Mouse (Mus musculus): ENCODE measurements around the gene Hsd11b2. TPM values are rescaled to one million over a fixed set of nuclear protein-coding genes. Genes with fewer than 3 reads are reported as not detected.
A peak's percentile ranks its signal among the peaks of the same experiment; 100 is the strongest.

The Hsd11b2 gene
- total and polyA plus RNA-seq, 3 experiments = not detected

GRCm38 (mm10) chr8:105517346-105517745 lies 1.2 kb upstream of the Hsd11b2 start:
- no peaks in the 10 kb centered on the region for H3K9me3 ChIP-seq (replicated peaks)
- peaks cover 17% of the 10 kb centered on the region for H3K36me3 ChIP-seq (replicated peaks)
- DNase-seq (ENCODE audit: low spot score) = no peak
- peaks cover 31% of the 10 kb centered on the region for H3K4me1 ChIP-seq (ENCODE audit: insufficient read depth, low read depth, low read length)
- ATAC-seq (ENCODE audit: extremely low read depth, insufficient number of reproducible peaks, low FRiP score, poor library complexity, severe bottlenecking) = no peak
- TF ChIP-seq POLR2AphosphoS5 (IDR thresholded peaks at IDR 0.05; ENCODE audit: insufficient replicate concordance, low read depth, low read length) (no peak), GATA1 (IDR thresholded peaks at IDR 0.05; ENCODE audit: borderline replicate concordance, low read length) (no peak), CTCF (IDR thresholded peaks at IDR 0.05; ENCODE audit: low read depth, low read length) (no peak), TAL1 (conservative IDR thresholded peaks at IDR 0.05; ENCODE audit: low read depth, low read length) (no peak), GATA2 (IDR thresholded peaks at IDR 0.05; ENCODE audit: borderline replicate concordance, low read depth, low read length) (no peak)
- H3K27me3 ChIP-seq (ENCODE audit: insufficient read depth, low read length) = peaks cover 51% of the 10 kb centered on the region
- no peak overlapping the region for H3K4me3 ChIP-seq (ENCODE audit: low read depth, low read length)

- Histone ChIP-seq H3K9me3 (replicated peaks) (no peaks in the 10 kb centered on the region), H3K4me3 (ENCODE audit: low read depth, low read length) (no peak overlapping the region), H3K36me3 (replicated peaks) (peaks cover 40% of the 10 kb centered on the region), H3K4me1 (ENCODE audit: insufficient read depth, low read depth, low read length) (peaks cover 30% of the 10 kb centered on the region), H3K27me3 (ENCODE audit: insufficient read depth, low read length) (peaks cover 46% of the 10 kb centered on the region)
- ATAC-seq (ENCODE audit: extremely low read depth, insufficient number of reproducible peaks, low FRiP score, poor library complexity, severe bottlenecking) (no peak), DNase-seq (ENCODE audit: low spot score) (no peak)
- TF ChIP-seq CTCF (IDR thresholded peaks at IDR 0.05; ENCODE audit: low read depth, low read length) (no peak), GATA2 (IDR thresholded peaks at IDR 0.05; ENCODE audit: borderline replicate concordance, low read depth, low read length) (no peak), GATA1 (IDR thresholded peaks at IDR 0.05; ENCODE audit: borderline replicate concordance, low read length) (no peak), POLR2AphosphoS5 (IDR thresholded peaks at IDR 0.05; ENCODE audit: insufficient replicate concordance, low read depth, low read length) (no peak), TAL1 (conservative IDR thresholded peaks at IDR 0.05; ENCODE audit: low read depth, low read length) (no peak)
Observed at GRCm38 (mm10) chr8:105519591-105519990, 1.0 kb downstream of the Hsd11b2 start.

- DNase-seq (ENCODE audit: low spot score) = no peak
- peaks cover 49% of the 10 kb centered on the region for H3K36me3 ChIP-seq (replicated peaks)
- H3K27me3 ChIP-seq (ENCODE audit: insufficient read depth, low read length) = peaks cover 38% of the 10 kb centered on the region
- H3K4me3 ChIP-seq (ENCODE audit: low read depth, low read length) = no peak overlapping the region
- TF ChIP-seq CTCF (IDR thresholded peaks at IDR 0.05; ENCODE audit: low read depth, low read length) (no peak), GATA2 (IDR thresholded peaks at IDR 0.05; ENCODE audit: borderline replicate concordance, low read depth, low read length) (no peak), TAL1 (conservative IDR thresholded peaks at IDR 0.05; ENCODE audit: low read depth, low read length) (no peak), GATA1 (IDR thresholded peaks at IDR 0.05; ENCODE audit: borderline replicate concordance, low read length) (no peak), POLR2AphosphoS5 (IDR thresholded peaks at IDR 0.05; ENCODE audit: insufficient replicate concordance, low read depth, low read length) (no peak)
- H3K4me1 ChIP-seq (ENCODE audit: insufficient read depth, low read depth, low read length) = peaks cover 30% of the 10 kb centered on the region
- no peaks in the 10 kb centered on the region for H3K9me3 ChIP-seq (replicated peaks)
- ATAC-seq (ENCODE audit: extremely low read depth, insufficient number of reproducible peaks, low FRiP score, poor library complexity, severe bottlenecking) = no peak
Observed at GRCm38 (mm10) chr8:105520521-105520920, 2.0 kb downstream of the Hsd11b2 start.

GRCm38 (mm10) chr8:105521061-105521460 lies 2.5 kb downstream of the Hsd11b2 start:
- Histone ChIP-seq H3K4me1 (ENCODE audit: insufficient read depth, low read depth, low read length) (peaks cover 26% of the 10 kb centered on the region), H3K9me3 (replicated peaks) (no peaks in the 10 kb centered on the region), H3K27me3 (ENCODE audit: insufficient read depth, low read length) (peaks cover 36% of the 10 kb centered on the region), H3K4me3 (ENCODE audit: low read depth, low read length) (no peak overlapping the region), H3K36me3 (replicated peaks) (peaks cover 54% of the 10 kb centered on the region)
- DNase-seq (ENCODE audit: low spot score) = no peak
- ATAC-seq (ENCODE audit: extremely low read depth, insufficient number of reproducible peaks, low FRiP score, poor library complexity, severe bottlenecking) = 0 out of 2 replicates have a peak, but pooled peaks have one; percentile 22
- TF ChIP-seq TAL1 (conservative IDR thresholded peaks at IDR 0.05; ENCODE audit: low read depth, low read length) (no peak), POLR2AphosphoS5 (IDR thresholded peaks at IDR 0.05; ENCODE audit: insufficient replicate concordance, low read depth, low read length) (no peak), GATA2 (IDR thresholded peaks at IDR 0.05; ENCODE audit: borderline replicate concordance, low read depth, low read length) (no peak), GATA1 (IDR thresholded peaks at IDR 0.05; ENCODE audit: borderline replicate concordance, low read length) (no peak)

GRCm38 (mm10) chr8:105521995-105522769 lies 3.6 kb downstream of the Hsd11b2 start:
- no peaks in the 10 kb centered on the region for H3K9me3 ChIP-seq (replicated peaks)
- H3K36me3 ChIP-seq (replicated peaks) = peaks cover 65% of the 10 kb centered on the region
- peaks cover 23% of the 10 kb centered on the region for H3K4me1 ChIP-seq (ENCODE audit: insufficient read depth, low read depth, low read length)
- DNase-seq (ENCODE audit: low spot score) (no peak), ATAC-seq (ENCODE audit: extremely low read depth, insufficient number of reproducible peaks, low FRiP score, poor library complexity, severe bottlenecking) (no peak)
- TF ChIP-seq POLR2AphosphoS5 (IDR thresholded peaks at IDR 0.05; ENCODE audit: insufficient replicate concordance, low read depth, low read length) = no peak; the same call in 1 of the 2 replicates
- TF ChIP-seq GATA2 (IDR thresholded peaks at IDR 0.05; ENCODE audit: borderline replicate concordance, low read depth, low read length) = no peak
- no peak for TF ChIP-seq CTCF (IDR thresholded peaks at IDR 0.05; ENCODE audit: low read depth, low read length)
- no peak for TF ChIP-seq GATA1 (IDR thresholded peaks at IDR 0.05; ENCODE audit: borderline replicate concordance, low read length)
- TF ChIP-seq TAL1 (conservative IDR thresholded peaks at IDR 0.05; ENCODE audit: low read depth, low read length) = no peak
- H3K4me3 ChIP-seq (ENCODE audit: low read depth, low read length) = no peak overlapping the region
- H3K27me3 ChIP-seq (ENCODE audit: insufficient read depth, low read length) = peaks cover 27% of the 10 kb centered on the region

- no peak for ATAC-seq (ENCODE audit: extremely low read depth, insufficient number of reproducible peaks, low FRiP score, poor library complexity, severe bottlenecking)
- Histone ChIP-seq H3K27me3 (ENCODE audit: insufficient read depth, low read length) (peaks cover 20% of the 10 kb centered on the region), H3K36me3 (replicated peaks) (peaks cover 72% of the 10 kb centered on the region), H3K4me1 (ENCODE audit: insufficient read depth, low read depth, low read length) (peaks cover 22% of the 10 kb centered on the region), H3K4me3 (ENCODE audit: low read depth, low read length) (no peak overlapping the region), H3K9me3 (replicated peaks) (no peaks in the 10 kb centered on the region)
- TF ChIP-seq POLR2AphosphoS5 (IDR thresholded peaks at IDR 0.05; ENCODE audit: insufficient replicate concordance, low read depth, low read length) = no peak
- no peak for TF ChIP-seq CTCF (IDR thresholded peaks at IDR 0.05; ENCODE audit: low read depth, low read length)
- no peak for TF ChIP-seq GATA1 (IDR thresholded peaks at IDR 0.05; ENCODE audit: borderline replicate concordance, low read length)
- no peak for TF ChIP-seq TAL1 (conservative IDR thresholded peaks at IDR 0.05; ENCODE audit: low read depth, low read length)
- DNase-seq (ENCODE audit: low spot score) = no peak
Observed at GRCm38 (mm10) chr8:105522890-105523289, 4.3 kb downstream of the Hsd11b2 start.

Measured in G1E (cell line).